In genomic region chr8:111933348-111934076, GRCm38 (mm10) we compare ENCODE assay signal across 8 mouse cellular contexts. TPM values are rescaled to one million over a fixed set of nuclear protein-coding genes. Genes with fewer than 3 reads are reported as not detected.
A peak's percentile ranks its signal among the peaks of the same experiment; 100 is the strongest.
DNase-seq lines count a peak whose midpoint lies in the region; ATAC-seq lines count a peak whose summit lies in the region.

Gene Tmem231 (minus strand): TSS chr8:111933881.

- peak; percentile 99 for ATAC-seq in embryonic facial prominence, embryonic 12.5 days (ENCODE audit: insufficient number of reproducible peaks, insufficient read depth, low FRiP score, low TSS enrichment)
- ATAC-seq in limb, embryonic 12.5 days (ENCODE audit: insufficient number of reproducible peaks, insufficient read depth, low FRiP score, low TSS enrichment, low read depth) = peak; percentile 98
- peak; percentile 100 for ATAC-seq in midbrain, embryonic 15.5 days (replicated peaks)

- peak within 1 kb of the TSS; percentile 93 for H3K4me2 ChIP-seq in embryonic facial prominence, embryonic 12.5 days (replicated peaks)
- peak within 1 kb of the TSS; percentile 89 for H3K4me2 ChIP-seq in limb, embryonic 12.5 days
- peak within 1 kb of the TSS; percentile 87 for H3K4me2 ChIP-seq in midbrain, embryonic 15.5 days

- no peaks in the 10 kb centered on the region for H3K27me3 ChIP-seq in embryonic facial prominence, embryonic 12.5 days
- H3K27me3 ChIP-seq in limb, embryonic 12.5 days = no peaks in the 10 kb centered on the region
- no peaks in the 10 kb centered on the region for H3K27me3 ChIP-seq in midbrain, embryonic 15.5 days (replicated peaks)

- under 1% methylated on average over 53 of the region's 53 CpGs for WGBS in embryonic facial prominence, embryonic 12.5 days
- under 1% methylated on average over 53 of the region's 53 CpGs for WGBS in limb, embryonic 12.5 days
- under 1% methylated on average over 53 of the region's 53 CpGs for WGBS in midbrain, embryonic 15.5 days

- H3K4me3 ChIP-seq in embryonic facial prominence, embryonic 12.5 days = peak within 1 kb of the TSS; percentile 79
- H3K4me3 ChIP-seq in limb, embryonic 12.5 days (replicated peaks) = peak within 1 kb of the TSS; percentile 81
- peak within 1 kb of the TSS; percentile 60 for H3K4me3 ChIP-seq in midbrain, embryonic 15.5 days

- H3K9ac ChIP-seq in embryonic facial prominence, embryonic 12.5 days = peak within 1 kb of the TSS; percentile 76
- peak within 1 kb of the TSS; percentile 71 for H3K9ac ChIP-seq in limb, embryonic 12.5 days (replicated peaks)
- H3K9ac ChIP-seq in midbrain, embryonic 15.5 days = peak within 1 kb of the TSS; percentile 87

- H3K36me3 ChIP-seq in embryonic facial prominence, embryonic 12.5 days = no peaks in the 10 kb centered on the region
- H3K36me3 ChIP-seq in limb, embryonic 12.5 days = peaks cover 12% of the 10 kb centered on the region; the same call in 1 of the 2 replicates
- no peaks in the 10 kb centered on the region for H3K36me3 ChIP-seq in midbrain, embryonic 15.5 days (replicated peaks)

- peak within 1 kb of the TSS; percentile 88 for H3K27ac ChIP-seq in embryonic facial prominence, embryonic 12.5 days
- peak within 1 kb of the TSS; percentile 88 for H3K27ac ChIP-seq in limb, embryonic 12.5 days
- H3K27ac ChIP-seq in midbrain, embryonic 15.5 days = peak within 1 kb of the TSS; percentile 94

- no peaks in the 10 kb centered on the region for H3K9me3 ChIP-seq in embryonic facial prominence, embryonic 12.5 days
- H3K9me3 ChIP-seq in limb, embryonic 12.5 days = no peaks in the 10 kb centered on the region
- H3K9me3 ChIP-seq in midbrain, embryonic 15.5 days = no peaks in the 10 kb centered on the region

- H3K4me1 ChIP-seq in embryonic facial prominence, embryonic 12.5 days = peaks cover 16% of the 10 kb centered on the region; the same call in 1 of the 2 replicates
- H3K4me1 ChIP-seq in limb, embryonic 12.5 days (replicated peaks) = peaks cover 21% of the 10 kb centered on the region
- H3K4me1 ChIP-seq in midbrain, embryonic 15.5 days = peaks cover 12% of the 10 kb centered on the region

- DNase-seq in 3T3-L1 (ENCODE audit: low read depth, low spot score) = peak; percentile 99
- DNase-seq in adrenal gland, postnatal 36 days = peak; percentile 94
- DNase-seq in heart, adult 11 months = peak; percentile 99
- peak; percentile 90 for DNase-seq in kidney, adult 11 months
- DNase-seq in spleen, adult 18-20 months = peak; percentile 81 to 82

RNA-seq across cellular contexts. Expression of gene Tmem231, which starts in this region (rescaled TPM):
- total RNA-seq in adrenal gland, postnatal 36 days (2021) = 1 to 10 TPM; 5.6 to 5.7 TPM
- 21.1 and 22.2 TPM in 2 replicates for polyA plus RNA-seq in embryonic facial prominence, embryonic 12.5 days (2016; fragmentation: Nextera tagmentation; extraction: Ambion mirVana)
- polyA plus RNA-seq in limb, embryonic 12.5 days (2016; fragmentation: Nextera tagmentation; extraction: Ambion mirVana) = 20.9 and 23.4 TPM in 2 replicates
- polyA plus RNA-seq in midbrain, embryonic 15.5 days (2015; fragmentation: Nextera tagmentation; extraction: Ambion mirVana) = 20.4 and 20.5 TPM in 2 replicates

Comparison
In these comparisons a context has a peak if more than half of its experiments do, and no peak if none do; other contexts are left out.
1. Peak in every context shown above with its lines: DNase-seq, ATAC-seq, H3K4me3 ChIP-seq and H3K27ac ChIP-seq.